Mouse (Mus musculus) kidney, postnatal 0 days (tissue): ENCODE measurements at regions not wholly inside any gene's neighbourhood (a gene's known extent, or its start where the extent isn't known, plus 50 kb on each side); places are given as distances from the start of the nearest gene placed in this dataset.

Experiments
- ATAC-seq: fragments of 200-750 bp; cut with Nextera tagmentation; replicated peaks from 2 replicates; pipeline ENCODE4 v1.8.0; 2017; ENCODE audit warnings: low read depth, moderate number of reproducible peaks, moderate TSS enrichment, moderate library complexity; ENCODE audit not compliant: low FRiP score
- DNase-seq: peaks from one replicate; pipeline ENCODE4 v3.0.0-alpha.2; 2016; ENCODE audit warnings: low spot score
- H3K27ac ChIP-seq: fragments of 300-500 bp; sonication (generic); 2 replicates; pipeline ENCODE4 v1.5.1; 2014; ENCODE audit warnings: mild to moderate bottlenecking
- H3K27me3 ChIP-seq: fragments of 300-500 bp; sonication (generic); 2 replicates; pipeline ENCODE4 v1.6.1; 2014; ENCODE audit warnings: low read length, mixed read lengths; ENCODE audit not compliant: insufficient read depth
- H3K36me3 ChIP-seq: fragments of 300-500 bp; sonication (generic); 2 replicates; pipeline ENCODE4 v1.6.1; 2014; ENCODE audit warnings: low read length, mixed read lengths; ENCODE audit not compliant: insufficient read depth
- H3K4me1 ChIP-seq: fragments of 300-500 bp; sonication (generic); replicated peaks from 2 replicates; pipeline ENCODE4 v1.6.1; 2014; ENCODE audit warnings: antibody characterized with exemption, low read length, mixed read lengths; ENCODE audit not compliant: insufficient read depth
- H3K4me2 ChIP-seq: fragments of 300-500 bp; sonication (generic); 2 replicates; pipeline ENCODE4 v1.6.1; 2014; ENCODE audit warnings: mild to moderate bottlenecking, low read length, moderate library complexity, mixed read lengths
- H3K4me3 ChIP-seq: fragments of 300-500 bp; sonication (generic); replicated peaks from 2 replicates; pipeline ENCODE4 v1.5.1; 2014; ENCODE audit warnings: low read depth, low read length
- H3K9ac ChIP-seq: fragments of 300-500 bp; sonication (generic); 2 replicates; pipeline ENCODE4 v1.6.1; 2014; ENCODE audit warnings: low read depth, low read length
- H3K9me3 ChIP-seq: fragments of 300-500 bp; sonication (generic); replicated peaks from 2 replicates; pipeline ENCODE4 v1.6.1; 2016; ENCODE audit warnings: low read length, inconsistent platforms, mixed read lengths
- CTCF ChIP-seq: IDR thresholded peaks from 2 replicates; pipeline ENCODE4 v1.5.1; 2016; ENCODE audit warnings: antibody characterized with exemption, low read depth, mild to moderate bottlenecking, moderate library complexity
- WGBS: fragments of 180-500 bp; shearing (Covaris S2); extraction: QIAGEN DNeasy Blood & Tissue Kit; methylation state at CpG from one replicate; pipeline ENCODE4 v1.1.7; 2014; 5-methylcytosine and 5-hydroxymethylcytosine counted together

- 69% methylated on average over 1 of the region's 1 CpGs for WGBS
Observed at GRCm38 (mm10) chr1:72017814-72018478, 194.2 kb downstream of the Mreg start.

DNA sequence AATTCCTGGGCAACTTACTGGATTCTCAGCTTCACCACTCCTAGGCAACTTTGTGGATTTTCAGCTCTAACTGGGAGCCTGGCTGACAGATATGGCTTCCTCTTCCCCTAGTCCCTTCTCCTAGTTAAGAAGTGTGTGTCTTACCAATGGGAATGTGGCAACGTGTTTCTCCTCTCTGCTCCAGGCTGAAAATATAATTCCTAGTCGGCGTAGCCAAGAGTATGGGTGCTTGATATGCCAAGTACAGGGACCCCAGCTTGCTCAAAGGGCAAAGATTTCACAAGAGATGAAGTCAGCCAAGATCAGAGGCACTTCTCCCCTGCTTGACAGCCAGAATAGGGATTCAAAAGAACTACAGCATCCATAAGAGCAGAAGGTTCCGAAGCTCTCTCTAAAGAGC is 196.6 kb downstream of the Mreg start:
- Histone ChIP-seq H3K9ac (no peak overlapping the region), H3K9me3 (no peaks in the 10 kb centered on the region), H3K27ac (no peak overlapping the region), H3K36me3 (no peaks in the 10 kb centered on the region), H3K4me3 (no peak overlapping the region), H3K27me3 (no peaks in the 10 kb centered on the region), H3K4me2 (no peak overlapping the region), H3K4me1 (0 out of 2 replicates have a peak, but pooled peaks cover 7% of the 10 kb centered on the region)
- 92% methylated on average over 4 of the region's 4 CpGs for WGBS
- ATAC-seq (no peak), DNase-seq (no peak)
- no peak for TF ChIP-seq CTCF

More at GRCm38 (mm10) chr1:72017814-72018478, 194.2 kb downstream of the Mreg start:
- Histone ChIP-seq H3K27ac (peak overlapping the region; percentile 14; the same call in 1 of the 2 replicates), H3K4me2 (no peak overlapping the region), H3K27me3 (no peaks in the 10 kb centered on the region), H3K4me1 (0 out of 2 replicates have a peak, but pooled peaks cover 7% of the 10 kb centered on the region), H3K9me3 (no peaks in the 10 kb centered on the region), H3K36me3 (no peaks in the 10 kb centered on the region), H3K9ac (no peak overlapping the region), H3K4me3 (no peak overlapping the region)
- TF ChIP-seq CTCF = no peak
- ATAC-seq = no peak
- DNase-seq = no peak

GRCm38 (mm10) chr1:72014580-72014979 is 197.5 kb downstream of the Mreg start:
- DNase-seq (peak; percentile 76), ATAC-seq (no peak)
- Histone ChIP-seq H3K9me3 (no peaks in the 10 kb centered on the region), H3K27me3 (no peaks in the 10 kb centered on the region), H3K27ac (no peak overlapping the region), H3K9ac (no peak overlapping the region), H3K36me3 (no peaks in the 10 kb centered on the region), H3K4me3 (no peak overlapping the region), H3K4me1 (peaks cover 7% of the 10 kb centered on the region; the same call in 1 of the 2 replicates), H3K4me2 (no peak overlapping the region)
- 15% methylated on average over 2 of the region's 2 CpGs for WGBS
- TF ChIP-seq CTCF = no peak

GRCm38 (mm10) chr1:72013863-72014262 is 198.2 kb downstream of the Mreg start:
- ATAC-seq = no peak
- H3K27ac ChIP-seq = no peak overlapping the region
- H3K4me2 ChIP-seq = no peak overlapping the region
- no peaks in the 10 kb centered on the region for H3K9me3 ChIP-seq
- TF ChIP-seq CTCF = no peak
- WGBS = 68% methylated on average over 7 of the region's 7 CpGs
- H3K27me3 ChIP-seq = no peaks in the 10 kb centered on the region
- peak; percentile 54 for DNase-seq
- no peak overlapping the region for H3K9ac ChIP-seq
- no peaks in the 10 kb centered on the region for H3K36me3 ChIP-seq
- H3K4me1 ChIP-seq = peaks cover 4% of the 10 kb centered on the region; the same call in 1 of the 2 replicates
- no peak overlapping the region for H3K4me3 ChIP-seq

- ATAC-seq (no peak), DNase-seq (no peak)
- no peak overlapping the region for H3K4me3 ChIP-seq
- no peaks in the 10 kb centered on the region for H3K36me3 ChIP-seq
- no peak overlapping the region for H3K9ac ChIP-seq
- H3K4me2 ChIP-seq = no peak overlapping the region
- H3K9me3 ChIP-seq = no peaks in the 10 kb centered on the region
- H3K27me3 ChIP-seq = no peaks in the 10 kb centered on the region
- no peaks in the 10 kb centered on the region; the same call in 1 of the 2 replicates for H3K4me1 ChIP-seq
- no peak overlapping the region for H3K27ac ChIP-seq
- 74% methylated on average over 7 of the region's 7 CpGs for WGBS
- TF ChIP-seq CTCF = no peak
Observed at GRCm38 (mm10) chr1:72012710-72013109, 199.4 kb downstream of the Mreg start.

GRCm38 (mm10) chr1:72009270-72009928 is 202.7 kb downstream of the Mreg start:
- Histone ChIP-seq H3K27ac (no peak overlapping the region), H3K4me1 (no peaks in the 10 kb centered on the region; the same call in 1 of the 2 replicates), H3K36me3 (no peaks in the 10 kb centered on the region), H3K27me3 (no peaks in the 10 kb centered on the region), H3K4me3 (no peak overlapping the region), H3K9ac (no peak overlapping the region), H3K9me3 (no peaks in the 10 kb centered on the region), H3K4me2 (no peak overlapping the region)
- ATAC-seq = no peak
- WGBS = 41% methylated on average over 7 of the region's 7 CpGs
- TF ChIP-seq CTCF = no peak
- DNase-seq = no peak
